Comparison of ENCODE assay signal across 11 mouse cellular contexts in genomic region chr12:118164785-118165184, GRCm38 (mm10).
"Had no signal": no experiment of that assay in that cellular context is flagged by ENCODE, and none has a peak within 500 bp of the region (broad histone marks: within the 10 kb centered on the region; RNA-seq: fewer than 3 reads in every experiment).

No protein-coding gene starts in this region.

- H3K27me3 ChIP-seq: liver, embryonic 15.5 days; midbrain, embryonic 12.5 days had no signal

- H3K4me3 ChIP-seq: left cerebral cortex, adult 2 months; limb, embryonic 10.5 days; liver, embryonic 15.5 days; megakaryocyte, embryonic 14.5 days; midbrain, embryonic 12.5 days had no signal

- H3K36me3 ChIP-seq: limb, embryonic 10.5 days; liver, embryonic 15.5 days; midbrain, embryonic 12.5 days had no signal

- H3K9ac ChIP-seq: liver, embryonic 15.5 days; midbrain, embryonic 12.5 days had no signal

- H3K4me1 ChIP-seq: limb, embryonic 10.5 days; liver, embryonic 15.5 days; midbrain, embryonic 12.5 days had no signal

- H3K9me3 ChIP-seq: limb, embryonic 10.5 days; liver, embryonic 15.5 days; midbrain, embryonic 12.5 days had no signal

- DNase-seq: kidney, adult 2 months; kidney, postnatal 10 days; right cerebral cortex, postnatal 14 days; thymus, postnatal 4 days had no signal

- H3K27ac ChIP-seq: left cerebral cortex, adult 2 months; limb, embryonic 10.5 days; liver, embryonic 15.5 days; macrophage; midbrain, embryonic 12.5 days had no signal

- H3K4me2 ChIP-seq: liver, embryonic 11.5 days; liver, embryonic 15.5 days; midbrain, embryonic 12.5 days had no signal
